ENCODE assay signal across 21 mouse cellular contexts in genomic region chr13:63300929-63301328, GRCm38 (mm10).
A peak's percentile ranks its signal among the peaks of the same experiment; 100 is the strongest.
DNase-seq lines count a peak whose midpoint lies in the region; ATAC-seq and TF ChIP-seq lines count a peak whose summit lies in the region.
"Had no signal": no experiment of that assay in that cellular context is flagged by ENCODE, and none has a peak within 500 bp of the region (broad histone marks: within the 10 kb centered on the region; RNA-seq: fewer than 3 reads in every experiment).

No protein-coding gene starts in this region.

- H3K4me2 ChIP-seq in embryonic facial prominence, embryonic 13.5 days: no peak overlapping the region
- no peak overlapping the region for H3K4me2 ChIP-seq in limb, embryonic 13.5 days (replicated peaks)
- no peak overlapping the region for H3K4me2 ChIP-seq in forebrain, postnatal 0 days (ENCODE audit: low read depth)
- H3K4me2 ChIP-seq: hindbrain, embryonic 15.5 days; lung, embryonic 14.5 days had no signal

- no peaks in the 10 kb centered on the region for H3K9me3 ChIP-seq in embryonic facial prominence, embryonic 13.5 days
- no peaks in the 10 kb centered on the region for H3K9me3 ChIP-seq in limb, embryonic 13.5 days
- H3K9me3 ChIP-seq in forebrain, postnatal 0 days (ENCODE audit: low read length): no peaks in the 10 kb centered on the region
- H3K9me3 ChIP-seq: hindbrain, embryonic 15.5 days had no signal

- 67% methylated on average over 7 of the region's 7 CpGs for WGBS in embryonic facial prominence, embryonic 13.5 days
- WGBS in limb, embryonic 13.5 days: 67% methylated on average over 7 of the region's 7 CpGs
- 84% methylated on average over 7 of the region's 7 CpGs for WGBS in forebrain, postnatal 0 days

- H3K27me3 ChIP-seq in embryonic facial prominence, embryonic 13.5 days: no peaks in the 10 kb centered on the region
- H3K27me3 ChIP-seq in limb, embryonic 13.5 days: no peaks in the 10 kb centered on the region
- no peaks in the 10 kb centered on the region for H3K27me3 ChIP-seq in forebrain, postnatal 0 days (ENCODE audit: insufficient read depth, low read length)
- H3K27me3 ChIP-seq: hindbrain, embryonic 15.5 days had no signal

- ATAC-seq in embryonic facial prominence, embryonic 13.5 days (ENCODE audit: insufficient number of reproducible peaks, insufficient read depth, low FRiP score, low TSS enrichment, low read depth): no peak
- ATAC-seq in limb, embryonic 13.5 days (ENCODE audit: low FRiP score, low read depth): no peak
- no peak for ATAC-seq in forebrain, postnatal 0 days
- ATAC-seq: forebrain, embryonic 16.5 days had no signal

- intact Hi-C loops in gastrocnemius, postnatal 14 days (cut with DNase I; ENCODE audit: low total_unique reads): no loop called here

- TF ChIP-seq CTCF in layer of hippocampus, adult 2 months (conservative IDR thresholded peaks at IDR 0.05): no peak
- no peak for TF ChIP-seq CTCF in forebrain, postnatal 0 days (IDR thresholded peaks at IDR 0.05; ENCODE audit: low read depth)

- peaks cover 90% of the 10 kb centered on the region for H3K36me3 ChIP-seq in embryonic facial prominence, embryonic 13.5 days
- H3K36me3 ChIP-seq in limb, embryonic 13.5 days: peaks cover 97% of the 10 kb centered on the region
- peaks cover 40% of the 10 kb centered on the region for H3K36me3 ChIP-seq in forebrain, postnatal 0 days (ENCODE audit: insufficient read depth)

- peak overlapping the region; percentile 81 for H3K27ac ChIP-seq in layer of hippocampus, adult 2 months
- peak overlapping the region; percentile 48; the same call in 1 of the 2 replicates for H3K27ac ChIP-seq in embryonic facial prominence, embryonic 13.5 days
- peak overlapping the region; percentile 67 for H3K27ac ChIP-seq in limb, embryonic 13.5 days
- H3K27ac ChIP-seq in forebrain, postnatal 0 days (ENCODE audit: low read depth, low read length): no peak overlapping the region
- H3K27ac ChIP-seq: hindbrain, embryonic 15.5 days had no signal

- DNase-seq in gastrocnemius, postnatal 14 days: peak; percentile 61
- no peak for DNase-seq in gastrocnemius, postnatal 4 days (ENCODE audit: low spot score in 2 of 2)
- no peak for DNase-seq in layer of hippocampus, adult 2 months (ENCODE audit: low spot score in 2 of 2)
- no peak for DNase-seq in layer of hippocampus, adult 11-12 months (ENCODE audit: low spot score)
- no peak for DNase-seq in forebrain, postnatal 0 days
- DNase-seq in lung, postnatal 14 days: no peak
- DNase-seq: adrenal gland, postnatal 25 days; B cell, adult 2 months; cerebellum, postnatal 10 days; kidney, adult 8-10 months; layer of hippocampus, postnatal 36 days; liver; lung, embryonic 14.5 days; midbrain, embryonic 14.5 days; right cerebral cortex, postnatal 4 days; thymus, adult 18-20 months had no signal

- peaks cover 27% of the 10 kb centered on the region for H3K4me1 ChIP-seq in embryonic facial prominence, embryonic 13.5 days
- H3K4me1 ChIP-seq in limb, embryonic 13.5 days: peaks cover 74% of the 10 kb centered on the region
- no peaks in the 10 kb centered on the region for H3K4me1 ChIP-seq in forebrain, postnatal 0 days (ENCODE audit: insufficient read depth)

- H3K4me3 ChIP-seq in layer of hippocampus, adult 2 months: no peak overlapping the region
- H3K4me3 ChIP-seq in embryonic facial prominence, embryonic 13.5 days: no peak overlapping the region
- no peak overlapping the region for H3K4me3 ChIP-seq in limb, embryonic 13.5 days
- H3K4me3 ChIP-seq in forebrain, postnatal 0 days (ENCODE audit: low read depth, low read length): no peak overlapping the region
- H3K4me3 ChIP-seq: erythroblast, embryonic 14.5 days; hindbrain, embryonic 15.5 days had no signal

- H3K9ac ChIP-seq in embryonic facial prominence, embryonic 13.5 days: no peak overlapping the region
- no peak overlapping the region for H3K9ac ChIP-seq in limb, embryonic 13.5 days
- no peak overlapping the region for H3K9ac ChIP-seq in forebrain, postnatal 0 days
- H3K9ac ChIP-seq: hindbrain, embryonic 15.5 days; lung, embryonic 14.5 days had no signal
